Mouse (Mus musculus): ENCODE measurements around the gene March1. TPM values are rescaled to one million over a fixed set of nuclear protein-coding genes. Genes with fewer than 3 reads are reported as not detected.
A peak's percentile ranks its signal among the peaks of the same experiment; 100 is the strongest.

Gene March1
- polyA plus RNA-seq, 1 experiment from 2014 or later, result 0.77 TPM

DNA sequence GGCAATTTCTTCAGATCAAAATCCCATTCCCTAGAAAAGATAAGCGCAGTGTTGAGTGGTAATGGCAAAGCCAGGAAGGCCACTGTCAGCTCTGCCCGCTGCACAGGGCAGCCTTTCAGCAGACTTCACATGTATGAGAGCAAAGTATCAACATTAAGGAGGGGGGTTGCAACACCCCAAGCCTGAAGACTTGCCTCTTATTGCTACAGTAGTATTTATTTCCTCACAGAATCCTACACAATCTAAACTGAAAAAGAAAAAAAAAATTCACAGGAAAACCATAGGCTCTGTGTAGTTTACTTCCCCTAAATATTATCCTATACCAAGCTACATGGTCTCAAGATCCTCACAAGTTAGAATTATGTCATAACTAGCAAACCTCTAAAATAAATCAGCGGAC, 859.2 kb downstream of the March1 start:
- WGBS, result 95% methylated on average over 3 of the region's 3 CpGs
- Histone ChIP-seq H3K4me2 (replicated peaks) (no peak overlapping the region), H3K9me3 (replicated peaks) (no peaks in the 10 kb centered on the region), H3K36me3 (peaks cover 44% of the 10 kb centered on the region), H3K4me3 (replicated peaks) (no peak overlapping the region), H3K27ac (replicated peaks) (no peak overlapping the region), H3K4me1 (no peaks in the 10 kb centered on the region), H3K27me3 (no peaks in the 10 kb centered on the region), H3K9ac (no peak overlapping the region)
- ATAC-seq (ENCODE audit: insufficient number of reproducible peaks, low FRiP score, low TSS enrichment, low read depth), result no peak

DNA sequence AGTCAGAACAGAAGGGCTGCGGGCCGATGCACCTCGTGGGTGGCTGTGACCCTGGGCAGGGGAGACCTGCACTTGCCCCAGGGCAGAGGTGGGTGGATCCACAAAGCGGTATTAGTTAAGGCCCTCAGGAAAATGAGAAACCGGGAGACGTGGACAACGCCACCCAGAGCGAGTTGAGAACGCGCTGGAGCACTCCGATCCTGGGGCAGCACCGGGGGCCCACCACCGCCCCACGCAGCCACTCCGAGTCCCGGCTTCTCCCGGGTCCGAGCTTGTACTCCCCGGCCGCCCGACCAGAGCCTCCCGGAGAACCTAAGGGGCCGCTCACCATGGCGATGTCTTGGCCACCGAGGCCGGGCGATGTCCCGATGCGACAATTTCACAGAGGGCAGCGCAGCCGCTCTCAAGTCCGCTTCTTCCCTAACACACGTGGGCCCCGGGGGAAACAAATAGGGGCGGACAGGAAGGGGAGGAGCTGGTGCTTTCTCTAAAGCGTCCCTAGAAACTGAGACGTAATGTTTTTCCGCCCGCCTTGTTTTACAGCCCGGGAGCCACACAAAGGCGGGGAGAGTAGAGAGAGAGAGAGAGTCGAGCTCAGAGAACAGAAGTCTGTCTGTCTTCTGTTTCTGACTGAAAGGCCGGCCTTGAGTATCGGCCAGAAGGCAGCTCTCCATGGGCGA, 868.5 kb downstream of the March1 start, which contains the start of gene Tma16:
Tma16 (minus strand) TSS at position 447 of the 680 bp plus-strand sequence.
- H3K27me3 ChIP-seq, result no peaks in the 10 kb centered on the region
- 0 out of 2 replicates have a peak within 1 kb of the TSS, but pooled peaks have one; percentile 59 for H3K27ac ChIP-seq (replicated peaks)
- whole genome bisulfite sequencing, result 0% methylated on average over 45 of the region's 45 CpGs
- ATAC-seq (ENCODE audit: insufficient number of reproducible peaks, low FRiP score, low TSS enrichment, low read depth), result peak; percentile 90
- peak within 1 kb of the TSS; percentile 64 for H3K4me2 ChIP-seq (replicated peaks)
- H3K36me3 ChIP-seq, result peaks cover 18% of the 10 kb centered on the region
- H3K4me1 ChIP-seq, result 0 out of 2 replicates have a peak, but pooled peaks cover 5% of the 10 kb centered on the region
- H3K9ac ChIP-seq, result peak within 1 kb of the TSS; percentile 78
- no peaks in the 10 kb centered on the region for H3K9me3 ChIP-seq (replicated peaks)
- peak within 1 kb of the TSS; percentile 96 for H3K4me3 ChIP-seq (replicated peaks)

DNA sequence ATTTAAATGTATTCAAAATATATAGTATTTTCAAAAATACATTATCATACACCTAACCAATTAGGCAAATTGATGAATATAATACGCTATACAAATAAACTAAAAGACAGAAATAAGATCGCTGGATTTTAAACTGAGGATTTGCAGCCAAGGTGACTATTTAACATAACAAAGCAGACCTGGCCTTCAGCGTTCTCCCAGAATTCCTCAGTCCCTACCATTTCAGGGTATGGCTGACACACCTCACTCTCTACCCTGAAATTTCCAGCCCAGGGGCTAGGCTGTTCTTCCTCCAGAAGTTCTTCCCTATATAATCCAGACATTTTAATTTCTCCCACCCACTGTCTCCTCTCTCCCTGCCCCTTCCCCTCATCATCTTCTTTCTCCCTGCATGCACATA, 870.9 kb downstream of the March1 start:
- no peak overlapping the region for H3K9ac ChIP-seq
- 51% methylated on average over 3 of the region's 3 CpGs for WGBS
- 0 out of 2 replicates have a peak, but pooled peaks cover 5% of the 10 kb centered on the region for H3K4me1 ChIP-seq
- no peak overlapping the region for H3K4me3 ChIP-seq (replicated peaks)
- H3K27me3 ChIP-seq, result no peaks in the 10 kb centered on the region
- H3K36me3 ChIP-seq, result no peaks in the 10 kb centered on the region
- no peaks in the 10 kb centered on the region for H3K9me3 ChIP-seq (replicated peaks)
- H3K4me2 ChIP-seq (replicated peaks), result no peak overlapping the region
- ATAC-seq (ENCODE audit: insufficient number of reproducible peaks, low FRiP score, low TSS enrichment, low read depth), result no peak
- no peak overlapping the region for H3K27ac ChIP-seq (replicated peaks)

DNA sequence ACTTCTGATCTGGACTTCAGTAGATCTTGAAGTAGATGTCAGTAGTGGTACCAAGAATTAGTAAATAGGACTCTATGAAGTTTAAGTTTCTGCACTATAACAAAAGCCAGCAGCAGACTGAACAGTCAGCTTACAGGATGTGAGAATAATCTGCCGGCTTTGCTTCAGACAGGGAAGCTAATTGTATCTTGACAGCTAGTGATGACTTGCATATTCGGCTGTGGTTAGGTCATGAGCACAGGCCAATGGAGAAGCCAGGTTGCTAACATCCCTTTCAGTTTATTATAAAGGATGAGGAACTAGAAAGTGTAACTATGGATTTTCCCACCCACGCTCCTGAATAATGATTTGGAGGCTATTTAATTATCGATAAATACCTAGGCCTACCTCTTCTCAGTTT, 872.9 kb downstream of the March1 start:
- 76% methylated on average over 4 of the region's 4 CpGs for WGBS
- no peak for ATAC-seq (ENCODE audit: insufficient number of reproducible peaks, low FRiP score, low TSS enrichment, low read depth)
- Histone ChIP-seq H3K36me3 (no peaks in the 10 kb centered on the region), H3K9ac (no peak overlapping the region), H3K9me3 (replicated peaks) (no peaks in the 10 kb centered on the region), H3K4me2 (replicated peaks) (no peak overlapping the region), H3K27me3 (no peaks in the 10 kb centered on the region), H3K4me3 (replicated peaks) (no peak overlapping the region), H3K4me1 (0 out of 2 replicates have a peak, but pooled peaks cover under 1% of the 10 kb centered on the region), H3K27ac (replicated peaks) (no peak overlapping the region)

GRCm38 (mm10) chr8:66494496-66494895, 876.8 kb downstream of the March1 start:
- ATAC-seq (ENCODE audit: insufficient number of reproducible peaks, low FRiP score, low TSS enrichment, low read depth), result no peak
- Histone ChIP-seq H3K9me3 (replicated peaks) (no peaks in the 10 kb centered on the region), H3K36me3 (no peaks in the 10 kb centered on the region), H3K27ac (replicated peaks) (no peak overlapping the region), H3K4me2 (replicated peaks) (no peak overlapping the region), H3K9ac (no peak overlapping the region), H3K4me1 (no peaks in the 10 kb centered on the region), H3K4me3 (replicated peaks) (no peak overlapping the region), H3K27me3 (peaks cover 4% of the 10 kb centered on the region; the same call in 1 of the 2 replicates)
- whole genome bisulfite sequencing, result 65% methylated on average over 2 of the region's 2 CpGs

DNA sequence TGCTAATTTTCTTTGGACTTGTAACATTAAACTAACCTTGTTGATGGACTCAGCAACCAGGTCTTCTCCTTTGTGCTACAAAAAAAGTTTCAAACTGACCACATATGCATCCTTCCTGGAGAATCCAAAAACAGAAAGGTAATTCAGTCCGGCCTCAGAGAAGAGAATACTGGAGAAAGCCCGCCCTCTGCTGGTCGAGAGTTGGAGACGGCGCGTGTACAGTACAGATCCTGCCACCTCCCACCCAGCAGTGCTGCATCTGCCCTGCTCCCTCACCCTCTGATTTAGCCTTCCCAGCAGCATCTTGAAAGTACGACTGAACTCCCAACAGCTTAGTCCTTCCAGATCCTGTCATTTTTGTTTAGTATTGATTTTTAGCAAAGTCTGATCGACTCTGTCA, 878.0 kb downstream of the March1 start:
- no peaks in the 10 kb centered on the region for H3K9me3 ChIP-seq (replicated peaks)
- no peak overlapping the region for H3K4me2 ChIP-seq (replicated peaks)
- H3K36me3 ChIP-seq, result no peaks in the 10 kb centered on the region
- H3K27ac ChIP-seq (replicated peaks), result no peak overlapping the region
- H3K4me3 ChIP-seq (replicated peaks), result no peak overlapping the region
- ATAC-seq (ENCODE audit: insufficient number of reproducible peaks, low FRiP score, low TSS enrichment, low read depth), result peak; percentile 47; the same call in 1 of the 2 replicates
- H3K9ac ChIP-seq, result no peak overlapping the region
- no peaks in the 10 kb centered on the region for H3K4me1 ChIP-seq
- peaks cover 4% of the 10 kb centered on the region; the same call in 1 of the 2 replicates for H3K27me3 ChIP-seq
- WGBS, result 6% methylated on average over 8 of the region's 8 CpGs

DNA sequence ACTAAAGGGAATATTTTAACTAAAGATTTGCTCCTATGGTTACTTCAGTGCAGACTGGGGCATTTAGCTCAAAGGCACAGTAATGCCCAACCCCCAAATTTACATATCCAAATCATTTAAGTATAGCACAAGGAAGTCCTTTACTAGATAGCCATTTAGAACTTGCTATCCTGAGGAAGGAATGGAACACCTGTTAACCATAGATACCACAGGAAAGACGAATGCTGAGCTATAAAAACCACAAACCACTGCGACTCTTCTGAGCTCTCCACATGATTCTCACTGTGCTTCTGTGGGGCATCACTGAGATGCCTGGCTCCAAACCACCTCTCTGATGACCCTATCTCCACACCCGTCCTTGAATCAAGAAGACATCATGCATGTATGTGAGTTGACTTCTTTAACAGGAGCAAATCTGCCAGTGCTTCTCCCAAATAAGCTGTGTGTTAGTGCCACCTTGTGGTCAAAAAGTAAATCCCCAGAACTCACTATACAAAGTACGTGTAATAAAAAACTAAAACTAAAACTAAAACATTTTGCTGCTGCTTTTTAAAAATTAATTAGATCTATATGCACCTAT, 879.4 kb downstream of the March1 start:
- 31% methylated on average over 4 of the region's 4 CpGs for WGBS
- Histone ChIP-seq H3K9me3 (replicated peaks) (no peaks in the 10 kb centered on the region), H3K4me2 (replicated peaks) (no peak overlapping the region), H3K9ac (no peak overlapping the region), H3K4me3 (replicated peaks) (no peak overlapping the region), H3K4me1 (no peaks in the 10 kb centered on the region), H3K27me3 (peaks cover 4% of the 10 kb centered on the region; the same call in 1 of the 2 replicates), H3K27ac (replicated peaks) (no peak overlapping the region), H3K36me3 (no peaks in the 10 kb centered on the region)
- no peak for ATAC-seq (ENCODE audit: insufficient number of reproducible peaks, low FRiP score, low TSS enrichment, low read depth)

- Histone ChIP-seq H3K27ac (replicated peaks) (no peak overlapping the region), H3K9me3 (replicated peaks) (no peaks in the 10 kb centered on the region), H3K4me3 (replicated peaks) (no peak overlapping the region), H3K9ac (no peak overlapping the region), H3K4me2 (replicated peaks) (no peak overlapping the region), H3K4me1 (no peaks in the 10 kb centered on the region), H3K36me3 (no peaks in the 10 kb centered on the region), H3K27me3 (no peaks in the 10 kb centered on the region)
- no peak for ATAC-seq (ENCODE audit: insufficient number of reproducible peaks, low FRiP score, low TSS enrichment, low read depth)
- 80% methylated on average over 2 of the region's 2 CpGs for WGBS
These were observed 885.7 kb downstream of the March1 start for GRCm38 (mm10) chr8:66503381-66503780.

DNA sequence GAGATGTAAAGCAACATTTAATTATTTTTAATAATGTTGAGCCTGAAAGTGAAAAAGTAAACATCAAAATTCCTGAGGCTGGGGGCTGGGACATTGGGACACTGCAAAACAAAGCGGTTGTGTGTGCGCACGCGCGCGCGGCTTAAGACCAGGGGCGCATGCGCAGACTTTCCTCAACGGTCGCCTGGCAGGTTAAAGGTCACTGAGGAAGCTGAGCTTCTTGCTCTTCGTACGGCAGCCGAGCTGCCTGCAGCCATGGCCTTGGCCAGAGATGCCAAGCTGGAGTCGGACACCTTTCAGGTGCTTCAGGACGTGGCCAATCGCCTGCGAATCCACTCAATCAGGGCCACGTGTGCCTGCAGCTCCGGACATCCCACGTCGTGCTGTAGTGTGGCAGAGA, 893.8 kb downstream of the March1 start, which contains the start of gene Tktl2:
Tktl2 (plus strand) TSS at position 220 of the 400 bp plus-strand sequence.
- Histone ChIP-seq H3K27ac (replicated peaks) (no peak within 1 kb of the TSS), H3K9ac (no peak within 1 kb of the TSS), H3K36me3 (no peaks in the 10 kb centered on the region), H3K4me3 (replicated peaks) (no peak within 1 kb of the TSS), H3K4me2 (replicated peaks) (no peak within 1 kb of the TSS), H3K27me3 (no peaks in the 10 kb centered on the region), H3K9me3 (replicated peaks) (no peaks in the 10 kb centered on the region), H3K4me1 (no peaks in the 10 kb centered on the region)
- 94% methylated on average over 22 of the region's 22 CpGs for WGBS
- ATAC-seq (ENCODE audit: insufficient number of reproducible peaks, low FRiP score, low TSS enrichment, low read depth), result no peak

DNA sequence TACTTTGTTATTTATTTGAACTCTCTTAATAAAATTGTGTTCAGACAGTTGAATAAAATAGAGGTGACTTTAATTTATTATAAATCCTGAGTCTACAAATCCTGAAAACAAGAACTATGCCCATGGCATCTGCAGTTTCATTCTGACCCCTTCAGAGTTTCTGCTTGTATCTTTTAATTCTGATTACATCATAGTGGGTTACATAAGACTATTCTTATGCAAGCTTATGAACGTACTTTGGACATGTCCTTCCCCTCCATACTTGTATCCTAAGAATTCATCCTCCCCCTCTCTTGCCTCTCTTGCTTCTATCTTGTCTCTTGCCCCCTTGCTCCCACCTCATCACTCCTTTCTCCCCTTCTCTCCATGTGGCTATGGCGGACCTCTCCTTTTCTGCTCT, 901.4 kb downstream of the March1 start:
- Histone ChIP-seq H3K9me3 (replicated peaks) (no peaks in the 10 kb centered on the region), H3K27ac (replicated peaks) (no peak overlapping the region), H3K36me3 (no peaks in the 10 kb centered on the region), H3K9ac (no peak overlapping the region), H3K27me3 (no peaks in the 10 kb centered on the region), H3K4me2 (replicated peaks) (no peak overlapping the region), H3K4me3 (replicated peaks) (no peak overlapping the region), H3K4me1 (no peaks in the 10 kb centered on the region)
- 74% methylated on average over 2 of the region's 2 CpGs for WGBS
- ATAC-seq (ENCODE audit: insufficient number of reproducible peaks, low FRiP score, low TSS enrichment, low read depth), result no peak

DNA sequence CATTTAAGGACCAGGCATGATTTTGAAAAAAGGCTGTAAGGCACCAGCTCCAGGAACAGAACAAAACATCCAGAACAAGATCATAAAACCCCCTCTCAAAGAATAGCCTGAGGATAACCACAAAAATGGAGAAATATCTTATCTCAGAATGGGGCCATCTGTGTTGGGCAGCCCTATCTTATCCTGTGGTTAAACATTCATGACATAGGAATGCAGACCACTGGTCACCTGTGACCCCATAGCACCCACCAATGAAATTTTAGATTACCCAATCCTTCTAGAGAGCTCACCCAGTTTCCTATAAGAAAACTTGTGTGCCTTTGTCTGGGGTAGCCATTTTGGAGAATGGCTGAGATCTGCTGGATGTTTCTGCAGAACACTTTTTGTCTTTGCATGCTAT, 902.9 kb downstream of the March1 start:
- no peak overlapping the region for H3K4me3 ChIP-seq (replicated peaks)
- H3K27ac ChIP-seq (replicated peaks), result no peak overlapping the region
- no peaks in the 10 kb centered on the region for H3K9me3 ChIP-seq (replicated peaks)
- no peaks in the 10 kb centered on the region for H3K36me3 ChIP-seq
- no peak overlapping the region for H3K4me2 ChIP-seq (replicated peaks)
- no peaks in the 10 kb centered on the region for H3K27me3 ChIP-seq
- no peak for ATAC-seq (ENCODE audit: insufficient number of reproducible peaks, low FRiP score, low TSS enrichment, low read depth)
- no peaks in the 10 kb centered on the region for H3K4me1 ChIP-seq
- H3K9ac ChIP-seq, result no peak overlapping the region

All from embryonic facial prominence, embryonic 15.5 days (tissue).